Mouse (Mus musculus): ENCODE results near the gene Cfb.
A peak's percentile ranks its signal among the peaks of the same experiment; 100 is the strongest.
"Not testable (repeated sequence)": the region's sequence is repeated elsewhere in the genome, so short reads cannot be mapped to it uniquely, and the experiment has no call there.

Gene Cfb

GRCm38 (mm10) chr17:34836155-34836855 is 26.0 kb downstream of the Cfb start:
- DNase-seq (ENCODE audit: low read depth) = no peak

GRCm38 (mm10) chr17:34830776-34831175 is 31.5 kb downstream of the Cfb start:
- DNase-seq (ENCODE audit: low read depth) = not testable (repeated sequence)

- DNase-seq (ENCODE audit: low read depth) = no peak
Observed at GRCm38 (mm10) chr17:34814818-34815370, 47.4 kb downstream of the Cfb start.

- peak; percentile 68 for DNase-seq (ENCODE audit: low read depth)
Observed at GRCm38 (mm10) chr17:34813747-34814146, 48.6 kb downstream of the Cfb start.

- DNase-seq (ENCODE audit: low read depth) = no peak
Observed at GRCm38 (mm10) chr17:34811275-34811674, 51.0 kb downstream of the Cfb start.

GRCm38 (mm10) chr17:34810811-34811210 is 51.5 kb downstream of the Cfb start:
- not testable (repeated sequence) for DNase-seq (ENCODE audit: low read depth)

GRCm38 (mm10) chr17:34810411-34810810 is 51.9 kb downstream of the Cfb start:
- not testable (repeated sequence) for DNase-seq (ENCODE audit: low read depth)

GRCm38 (mm10) chr17:34808599-34809205 is 53.6 kb downstream of the Cfb start:
- DNase-seq (ENCODE audit: low read depth) = no peak

- DNase-seq (ENCODE audit: low read depth) = no peak
Observed at GRCm38 (mm10) chr17:34807176-34807575, 55.1 kb downstream of the Cfb start.

Data from NIH3T3 (cell line).